Mouse (Mus musculus) midbrain, embryonic 14.5 days (tissue): ENCODE results near the gene Pdf. TPM values are rescaled to one million over a fixed set of nuclear protein-coding genes. Genes with fewer than 3 reads are reported as not detected.
"Not testable (repeated sequence)": the region's sequence is repeated elsewhere in the genome, so short reads cannot be mapped to it uniquely, and the experiment has no call there.

Experiments
- ATAC-seq: fragments of 200-750 bp; cut with Nextera tagmentation; 2 replicates; pipeline ENCODE4 v1.8.0; 2017; ENCODE audit warnings: moderate number of reproducible peaks, moderate library complexity; ENCODE audit not compliant: low FRiP score, low TSS enrichment
- DNase-seq: peaks from one replicate; pipeline ENCODE4 v3.0.0-alpha.2; 2015
- H3K27ac ChIP-seq: fragments of 300-500 bp; sonication (generic); replicated peaks from 2 replicates; pipeline ENCODE4 v1.5.1; 2014; ENCODE audit warnings: mild to moderate bottlenecking, low read depth, low read length, moderate library complexity
- H3K27me3 ChIP-seq: fragments of 300-500 bp; sonication (generic); 2 replicates; pipeline ENCODE4 v1.6.1; 2014; ENCODE audit warnings: low read length, control low read depth, mixed read lengths; ENCODE audit not compliant: control insufficient read depth, insufficient read depth
- H3K36me3 ChIP-seq: fragments of 300-500 bp; sonication (generic); 2 replicates; pipeline ENCODE4 v1.6.1; 2014; ENCODE audit warnings: low read length, control low read depth; ENCODE audit not compliant: control insufficient read depth, insufficient read depth
- H3K4me1 ChIP-seq: fragments of 300-500 bp; sonication (generic); 2 replicates; pipeline ENCODE4 v1.6.1; 2014; ENCODE audit warnings: mild to moderate bottlenecking, antibody characterized with exemption, low read length, control low read depth; ENCODE audit not compliant: control insufficient read depth, insufficient read depth
- H3K4me2 ChIP-seq: fragments of 300-500 bp; sonication (generic); 2 replicates; pipeline ENCODE4 v1.6.1; 2014; ENCODE audit warnings: mild to moderate bottlenecking, low read length, moderate library complexity
- H3K4me3 ChIP-seq: fragments of 300-500 bp; sonication (generic); replicated peaks from 2 replicates; pipeline ENCODE4 v1.5.1; 2014; ENCODE audit warnings: low read depth, low read length
- H3K9ac ChIP-seq: fragments of 300-500 bp; sonication (generic); replicated peaks from 2 replicates; pipeline ENCODE4 v1.6.1; 2014; ENCODE audit warnings: mild to moderate bottlenecking, low read length, moderate library complexity
- H3K9me3 ChIP-seq: fragments of 300-500 bp; sonication (generic); 2 replicates; pipeline ENCODE4 v1.6.1; 2016; ENCODE audit warnings: low read length, control low read depth, mixed read lengths; ENCODE audit not compliant: control insufficient read depth
- WGBS: fragments of 180-500 bp; shearing (Covaris S2); extraction: QIAGEN DNeasy Blood & Tissue Kit; methylation state at CpG from one replicate; pipeline ENCODE4 v1.1.7; 2014; 5-methylcytosine and 5-hydroxymethylcytosine counted together
- microRNA-seq: library from miRNA; unstranded; fragments of <30 nt; microRNA quantifications from one replicate; pipeline ENCODE4, GENCODE M21; 2016
- polyA plus RNA-seq: library from polyadenylated mRNA; unstranded; fragments of >200 nt; fragmentation: Nextera tagmentation; extraction: Ambion mirVana; gene quantifications from 2 replicates; pipeline ENCODE4 v1.2.1, GENCODE M21; 2014

Gene Pdf
- polyA plus RNA-seq, 1 experiment from 2014 or later: 29.1 TPM

DNA sequence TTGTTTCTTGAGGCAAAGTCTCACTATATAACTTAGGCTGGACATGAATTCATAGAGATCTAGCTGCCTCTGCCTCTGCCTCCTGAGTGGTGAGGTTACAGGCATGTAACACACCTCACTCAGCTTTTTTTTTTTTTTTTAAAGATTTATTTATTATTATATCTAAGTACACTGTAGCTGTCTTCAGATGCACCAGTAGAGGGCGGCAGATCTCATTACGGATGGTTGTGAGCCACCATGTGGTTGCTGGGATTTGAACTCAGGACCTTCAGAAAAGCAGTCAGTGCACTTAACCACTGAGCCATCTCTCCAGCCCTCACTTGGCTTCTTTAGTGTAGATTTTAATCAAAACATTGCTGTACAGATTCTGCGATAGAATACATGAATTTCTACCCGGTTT, 52.1 kb downstream of the Pdf start:
- not testable (repeated sequence) for H3K9me3 ChIP-seq, H3K27ac ChIP-seq, H3K4me1 ChIP-seq, H3K4me2 ChIP-seq, H3K9ac ChIP-seq, H3K4me3 ChIP-seq, DNase-seq, ATAC-seq, H3K27me3 ChIP-seq
- H3K36me3 ChIP-seq: peaks cover 10% of the 10 kb centered on the region; the same call in 1 of the 2 replicates
- WGBS: 89% methylated on average over 4 of the region's 4 CpGs

Small RNA genes lying within 50 kb of the gene (microRNA-seq; reads per million reads assigned to microRNA genes)
- 2.1 reads per million, percentile 12 among the genes with 10 or more reads in this experiment for gene Mir7075

Other genes with a start within 250 kb of the Pdf start
- 0.70 and 1.8 TPM in 2 replicates for gene Has3, start 178.4 kb downstream of the Pdf start, polyA plus RNA-seq
- 39.8 and 44.8 TPM in 2 replicates for gene Utp4, start 155.0 kb downstream of the Pdf start, polyA plus RNA-seq
- 3.5 and 3.9 TPM in 2 replicates for gene Sntb2, start 112.9 kb downstream of the Pdf start, polyA plus RNA-seq
- 152 and 153 TPM in 2 replicates for gene Vps4a, start 17.4 kb downstream of the Pdf start, polyA plus RNA-seq
- gene Cog8, start 8.1 kb upstream of the Pdf start, polyA plus RNA-seq: 36.1 and 41.4 TPM in 2 replicates
- 73.3 and 78.7 TPM in 2 replicates for gene Nip7, start 8.3 kb upstream of the Pdf start, polyA plus RNA-seq
- gene Tmed6, start 17.0 kb upstream of the Pdf start, polyA plus RNA-seq: not detected in 2 replicates
- gene Terf2, start 47.9 kb upstream of the Pdf start, polyA plus RNA-seq: 23.3 and 27.6 TPM in 2 replicates
- 82.0 and 136 TPM in 2 replicates for gene Cyb5b, start 102.0 kb upstream of the Pdf start, polyA plus RNA-seq
- gene Nfat5, start 244.9 kb upstream of the Pdf start, polyA plus RNA-seq: 9.8 and 11.2 TPM in 2 replicates